Mouse (Mus musculus) spleen, postnatal 14 days (tissue): ENCODE results near the gene Dnmt3l.

Source experiments
- DNase-seq, 2 experiments: peaks; one replicate each; pipeline ENCODE4 v3.0.0; 2021 to 2022; ENCODE audit warnings: low spot score in 2 of 2

The Dnmt3l gene

GRCm38 (mm10) chr10:78031987-78032386, 9.8 kb upstream of the Dnmt3l start:
- DNase-seq: no peak

GRCm38 (mm10) chr10:78037139-78037538, 4.6 kb upstream of the Dnmt3l start:
- DNase-seq: no peak

DNA sequence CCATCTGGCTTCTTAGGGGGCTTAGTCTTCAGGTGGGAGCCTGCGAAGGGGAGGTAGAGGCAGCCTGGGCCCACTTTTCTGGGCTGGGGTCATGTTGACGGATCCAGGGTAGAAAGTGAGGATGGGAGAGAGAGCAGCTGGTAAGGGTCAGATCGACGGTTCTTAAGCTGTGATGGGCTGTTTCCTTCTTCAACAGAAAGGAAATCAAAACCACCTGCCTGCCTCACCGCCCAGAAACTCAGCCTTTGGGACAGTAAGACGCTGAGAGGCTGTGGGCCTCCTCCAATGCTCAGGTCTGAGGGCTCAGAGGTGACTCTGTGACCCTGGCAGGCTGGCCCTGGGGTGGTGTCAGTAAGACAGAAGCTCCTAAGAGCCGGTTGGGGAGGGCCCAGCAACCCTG, 349 bp downstream of the Dnmt3l start:
- DNase-seq: no peak

DNA sequence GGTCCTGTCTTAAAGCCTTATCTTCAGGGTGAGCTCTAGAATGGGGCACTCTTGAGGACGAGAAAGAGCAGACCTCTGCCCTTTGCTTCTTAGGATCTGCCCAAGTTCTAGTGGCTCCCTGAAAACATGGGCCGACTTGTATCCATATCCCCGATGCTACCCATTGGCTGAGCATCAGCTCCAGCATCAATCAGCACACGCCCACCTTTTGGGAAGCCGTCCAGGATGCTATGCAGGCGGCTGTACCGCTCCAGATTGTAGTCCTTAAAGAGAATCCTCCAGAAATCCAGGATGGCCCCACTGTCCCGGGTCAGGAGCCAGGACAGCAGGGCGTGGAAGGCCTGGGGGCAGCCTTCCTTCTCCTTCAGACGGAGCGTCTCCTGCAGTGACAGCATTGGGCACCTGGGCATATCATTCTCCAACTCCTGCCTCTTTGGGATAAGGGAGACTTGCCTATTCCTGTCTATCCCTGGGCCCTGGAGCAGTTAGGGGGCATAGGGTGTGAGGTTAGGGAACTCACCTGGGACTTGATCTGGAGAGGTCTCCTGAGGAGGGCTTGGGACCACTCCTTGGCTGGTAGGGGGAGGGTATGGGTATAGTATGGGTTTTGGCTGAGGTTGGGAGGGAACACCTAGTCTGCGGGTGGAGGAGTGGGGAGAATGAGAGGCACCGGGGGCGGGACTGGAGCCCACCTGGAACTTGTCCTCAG, 1.1 kb downstream of the Dnmt3l start:
- DNase-seq: no peak

GRCm38 (mm10) chr10:78043406-78043836, 1.7 kb downstream of the Dnmt3l start, which contains the start of gene Aire:
Gene Aire (minus strand): TSS chr10:78043610.
- peak; percentile 38 to 63 for DNase-seq

GRCm38 (mm10) chr10:78044531-78044930, 2.8 kb downstream of the Dnmt3l start:
- DNase-seq: no peak

- DNase-seq: no peak
These were observed 4.6 kb downstream of the Dnmt3l start for GRCm38 (mm10) chr10:78046388-78046787.

- DNase-seq: no peak
These were observed 6.4 kb downstream of the Dnmt3l start for GRCm38 (mm10) chr10:78048061-78048730.

GRCm38 (mm10) chr10:78049519-78050035, 7.8 kb downstream of the Dnmt3l start:
- DNase-seq: no peak

DNA sequence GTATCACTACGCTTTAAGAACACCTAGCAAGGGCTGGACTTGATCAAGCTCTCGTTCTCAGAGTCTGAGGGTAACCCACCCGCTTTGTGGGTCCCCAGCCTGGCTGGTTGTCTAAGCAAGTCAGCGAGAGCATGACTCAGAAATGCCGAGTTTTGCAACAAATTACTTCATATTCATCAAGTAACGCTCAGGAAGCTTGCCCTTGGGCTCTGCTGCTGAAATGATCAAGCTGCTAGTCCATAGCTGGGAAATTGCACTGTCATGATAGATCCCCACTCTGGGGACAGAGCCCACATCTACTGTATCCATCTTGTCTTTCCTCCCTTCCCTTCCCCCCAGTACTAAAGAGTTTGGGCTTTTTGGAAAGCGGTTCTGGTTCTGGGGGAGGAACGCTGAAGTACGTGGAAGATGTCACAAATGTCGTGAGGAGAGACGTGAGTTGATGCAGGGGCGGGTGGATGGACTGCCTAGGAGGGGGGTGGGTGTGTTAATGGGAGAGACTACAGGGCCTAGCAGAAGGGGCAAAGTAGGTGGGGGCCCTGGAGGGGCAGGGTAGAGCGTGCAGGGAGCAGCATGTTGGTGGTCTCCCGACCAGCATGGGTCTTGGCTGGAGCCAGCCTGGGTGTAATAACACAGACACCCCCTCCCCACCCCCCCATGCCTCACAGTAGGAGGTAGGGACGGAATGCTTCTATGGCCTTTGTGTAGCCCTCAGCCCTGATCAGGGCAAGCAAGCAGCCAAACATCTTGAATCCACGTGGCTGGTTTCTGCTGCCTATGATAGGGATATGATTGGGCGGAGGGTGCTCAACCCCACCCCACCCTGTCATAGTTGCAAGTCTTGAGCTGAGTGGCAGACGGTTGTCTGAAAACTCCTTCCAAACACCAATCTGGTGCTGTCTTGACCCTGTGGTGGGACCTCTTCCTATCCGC, 13.2 kb downstream of the Dnmt3l start:
- DNase-seq: no peak

- no peak for DNase-seq
These were observed 15.3 kb downstream of the Dnmt3l start for GRCm38 (mm10) chr10:78057056-78057455.

DNA sequence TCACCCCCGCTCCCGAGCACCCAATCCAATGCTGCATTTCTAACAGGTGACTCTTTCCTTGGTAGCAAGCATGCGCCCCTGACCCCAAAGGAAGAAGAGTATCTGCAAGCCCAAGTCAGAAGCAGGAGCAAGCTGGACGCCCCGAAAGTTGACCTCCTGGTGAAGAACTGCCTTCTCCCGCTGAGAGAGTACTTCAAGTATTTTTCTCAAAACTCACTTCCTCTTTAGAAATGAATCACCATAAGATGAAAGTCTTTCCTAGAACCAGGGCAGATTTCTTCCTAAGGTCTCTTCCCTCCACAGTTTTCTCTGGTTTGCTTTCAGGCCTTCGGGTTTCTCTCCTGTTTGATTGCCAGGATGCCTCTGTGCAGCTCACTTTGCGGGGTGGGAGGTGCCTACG, 21.4 kb downstream of the Dnmt3l start:
- no peak for DNase-seq

GRCm38 (mm10) chr10:78067226-78067625, 25.5 kb downstream of the Dnmt3l start:
- no peak for DNase-seq

GRCm38 (mm10) chr10:78068541-78068940, 26.8 kb downstream of the Dnmt3l start:
- DNase-seq: no peak

GRCm38 (mm10) chr10:78069101-78070011, 27.6 kb downstream of the Dnmt3l start, which contains the start of gene Icosl:
Gene Icosl (plus strand): TSS chr10:78069302.
- DNase-seq: peak; percentile 67 to 79

DNA sequence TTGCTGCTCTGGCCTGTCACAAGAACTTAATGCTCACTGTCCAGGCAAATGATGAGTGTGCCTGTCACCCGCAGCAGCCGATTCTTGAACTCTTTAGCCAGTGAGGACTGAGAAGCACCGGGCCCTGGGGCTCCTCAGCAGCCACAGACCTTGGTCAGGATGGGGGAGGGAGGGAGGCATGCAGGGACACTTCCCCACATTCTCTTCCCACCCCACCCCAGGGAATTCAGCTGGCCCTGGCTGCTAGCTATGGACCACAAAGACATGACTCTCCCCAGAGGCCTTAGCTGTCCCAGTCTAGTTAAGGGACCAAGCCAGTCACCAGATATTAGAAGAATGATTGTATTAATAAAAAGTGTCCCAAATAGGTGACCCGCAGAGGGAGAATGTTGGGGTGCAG, 32.4 kb downstream of the Dnmt3l start:
- no peak for DNase-seq

- DNase-seq: no peak
These were observed 33.2 kb downstream of the Dnmt3l start for GRCm38 (mm10) chr10:78074977-78075376.

GRCm38 (mm10) chr10:78077862-78078261, 36.1 kb downstream of the Dnmt3l start:
- no peak for DNase-seq

GRCm38 (mm10) chr10:78078276-78078675, 36.5 kb downstream of the Dnmt3l start:
- no peak for DNase-seq

- no peak for DNase-seq
These were observed 38.3 kb downstream of the Dnmt3l start for GRCm38 (mm10) chr10:78079955-78080591.
